Mouse (Mus musculus): Measurements from ENCODE around the gene Itgam. TPM values are rescaled to one million over a fixed set of nuclear protein-coding genes. Genes with fewer than 3 reads are reported as not detected.

Itgam gene
- polyA plus RNA-seq, 1 experiment, result 14.6 TPM

- no peak for DNase-seq (ENCODE audit: extremely low spot score in 1 of 2, low spot score in 1 of 2)
These were observed 5.5 kb upstream of the Itgam start for GRCm38 (mm10) chr7:128056917-128057444.

- no peak for DNase-seq (ENCODE audit: extremely low spot score in 1 of 2, low spot score in 1 of 2)
These were observed 4.6 kb upstream of the Itgam start for GRCm38 (mm10) chr7:128057860-128058259.

- DNase-seq (ENCODE audit: extremely low spot score in 1 of 2, low spot score in 1 of 2), result no peak
These were observed 3.9 kb upstream of the Itgam start for GRCm38 (mm10) chr7:128058576-128058975.

- no peak for DNase-seq (ENCODE audit: extremely low spot score in 1 of 2, low spot score in 1 of 2)
These were observed 3.3 kb upstream of the Itgam start for GRCm38 (mm10) chr7:128059091-128059490.

- DNase-seq (ENCODE audit: extremely low spot score in 1 of 2, low spot score in 1 of 2), result no peak
These were observed 856 bp downstream of the Itgam start for GRCm38 (mm10) chr7:128063211-128063781.

GRCm38 (mm10) chr7:128065547-128065946 lies 3.1 kb downstream of the Itgam start:
- no peak for DNase-seq (ENCODE audit: extremely low spot score in 1 of 2, low spot score in 1 of 2)

- DNase-seq (ENCODE audit: extremely low spot score in 1 of 2, low spot score in 1 of 2), result no peak
These were observed 5.4 kb downstream of the Itgam start for GRCm38 (mm10) chr7:128067847-128068246.

GRCm38 (mm10) chr7:128069844-128070243 lies 7.4 kb downstream of the Itgam start:
- DNase-seq (ENCODE audit: extremely low spot score in 1 of 2, low spot score in 1 of 2), result no peak

GRCm38 (mm10) chr7:128071816-128072215 lies 9.4 kb downstream of the Itgam start:
- DNase-seq (ENCODE audit: extremely low spot score in 1 of 2, low spot score in 1 of 2), result no peak

- DNase-seq (ENCODE audit: extremely low spot score in 1 of 2, low spot score in 1 of 2), result no peak
These were observed 17.6 kb downstream of the Itgam start for GRCm38 (mm10) chr7:128080012-128080411.

GRCm38 (mm10) chr7:128089141-128089540 lies 26.7 kb downstream of the Itgam start:
- peak in 1 of 2 experiments; percentile 15 for DNase-seq (ENCODE audit: extremely low spot score in 1 of 2, low spot score in 1 of 2)

GRCm38 (mm10) chr7:128098135-128098534 lies 35.7 kb downstream of the Itgam start:
- DNase-seq (ENCODE audit: extremely low spot score in 1 of 2, low spot score in 1 of 2), result no peak

GRCm38 (mm10) chr7:128100742-128101357 lies 38.4 kb downstream of the Itgam start:
- DNase-seq (ENCODE audit: extremely low spot score in 1 of 2, low spot score in 1 of 2), result no peak

- peak; percentile 3 to 32 for DNase-seq (ENCODE audit: extremely low spot score in 1 of 2, low spot score in 1 of 2)
These were observed 42.8 kb downstream of the Itgam start for GRCm38 (mm10) chr7:128105246-128105645.

GRCm38 (mm10) chr7:128107462-128107861 lies 45.0 kb downstream of the Itgam start:
- no peak for DNase-seq (ENCODE audit: extremely low spot score in 1 of 2, low spot score in 1 of 2)

GRCm38 (mm10) chr7:128110314-128110713 lies 47.9 kb downstream of the Itgam start:
- DNase-seq (ENCODE audit: extremely low spot score in 1 of 2, low spot score in 1 of 2), result no peak

GRCm38 (mm10) chr7:128112131-128112530 lies 49.7 kb downstream of the Itgam start:
- DNase-seq (ENCODE audit: extremely low spot score in 1 of 2, low spot score in 1 of 2), result no peak

- no peak for DNase-seq (ENCODE audit: extremely low spot score in 1 of 2, low spot score in 1 of 2)
These were observed 52.1 kb downstream of the Itgam start for GRCm38 (mm10) chr7:128114371-128115105.

- DNase-seq (ENCODE audit: extremely low spot score in 1 of 2, low spot score in 1 of 2), result no peak
These were observed 52.9 kb downstream of the Itgam start for GRCm38 (mm10) chr7:128115211-128115958.

- no peak for DNase-seq (ENCODE audit: extremely low spot score in 1 of 2, low spot score in 1 of 2)
These were observed 54.0 kb downstream of the Itgam start for GRCm38 (mm10) chr7:128116396-128116795.
